Mouse (Mus musculus) embryonic facial prominence, embryonic 10.5 days (tissue): ENCODE results near the gene Stk4. TPM values are rescaled to one million over a fixed set of nuclear protein-coding genes. Genes with fewer than 3 reads are reported as not detected.
"Not testable (repeated sequence)": the region's sequence is repeated elsewhere in the genome, so short reads cannot be mapped to it uniquely, and the experiment has no call there.

Source experiments
- DNase-seq: peaks from one replicate; pipeline ENCODE4 v3.0.0-alpha.2; 2017; ENCODE audit warnings: low spot score
- H3K27ac ChIP-seq: fragments of 300-500 bp; sonication (generic); replicated peaks from 2 replicates; pipeline ENCODE4 v1.5.1; 2016; ENCODE audit warnings: mild to moderate bottlenecking
- H3K27me3 ChIP-seq: fragments of 300-500 bp; sonication (generic); replicated peaks from 2 replicates; pipeline ENCODE4 v1.6.1; 2016; ENCODE audit warnings: low read depth, mild to moderate bottlenecking; ENCODE audit not compliant: poor library complexity, severe bottlenecking
- H3K36me3 ChIP-seq: fragments of 300-500 bp; sonication (generic); replicated peaks from 2 replicates; pipeline ENCODE4 v1.6.1; 2016; ENCODE audit warnings: mild to moderate bottlenecking, moderate library complexity
- H3K4me1 ChIP-seq: fragments of 300-500 bp; sonication (generic); 2 replicates; pipeline ENCODE4 v1.6.1; 2016
- H3K4me3 ChIP-seq: fragments of 300-500 bp; sonication (generic); 2 replicates; pipeline ENCODE4 v1.5.1; 2016; ENCODE audit warnings: mild to moderate bottlenecking, moderate library complexity
- H3K9me3 ChIP-seq: fragments of 300-500 bp; sonication (generic); 2 replicates; pipeline ENCODE4 v1.6.1; 2016; ENCODE audit warnings: mild to moderate bottlenecking
- WGBS: fragments of 180-500 bp; shearing (Covaris S2); methylation state at CpG from one replicate; pipeline ENCODE4 v1.1.7; 2016; 5-methylcytosine and 5-hydroxymethylcytosine counted together
- polyA plus RNA-seq: library from polyadenylated mRNA; unstranded; fragments of >200 nt; fragmentation: Nextera tagmentation; extraction: Ambion mirVana; gene quantifications from 2 replicates; pipeline ENCODE4 v1.2.1, GENCODE M21; 2016

The Stk4 gene
- polyA plus RNA-seq, 1 experiment from 2014 or later, result 33.1 TPM

DNA sequence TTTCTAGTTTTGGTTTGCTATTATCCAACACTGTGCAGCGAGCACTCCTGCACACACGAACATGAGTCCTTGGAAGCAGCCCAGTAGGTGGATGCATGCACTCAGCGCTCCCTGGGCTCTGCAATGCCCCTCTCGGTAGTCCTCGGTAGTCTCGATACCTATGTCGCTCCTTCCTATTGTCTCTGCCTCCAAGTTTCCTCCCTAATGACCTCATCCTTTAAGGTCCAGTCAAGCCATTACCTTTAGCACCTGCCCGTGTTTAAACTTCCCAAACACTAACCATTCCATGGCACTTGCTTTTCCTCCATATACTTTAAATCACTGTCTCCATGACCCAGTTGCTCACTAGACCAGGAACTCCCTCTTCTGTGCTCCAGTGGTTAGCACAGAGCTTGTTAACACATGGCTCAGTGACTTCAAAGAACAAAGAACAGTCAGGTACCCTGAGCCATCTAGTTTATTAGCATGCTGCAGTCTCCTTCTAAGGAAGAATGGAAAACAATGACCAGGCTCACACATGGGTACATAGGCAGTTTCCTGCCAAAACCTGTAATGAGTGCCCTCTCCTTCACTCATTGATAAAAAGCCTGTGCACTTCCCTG lies 10.4 kb upstream of the Stk4 start:
- peaks cover 99% of the 10 kb centered on the region for H3K36me3 ChIP-seq
- no peak for DNase-seq
- H3K4me3 ChIP-seq, result no peak overlapping the region
- no peak overlapping the region for H3K27ac ChIP-seq
- no peaks in the 10 kb centered on the region for H3K4me1 ChIP-seq
- WGBS, result 92% methylated on average over 8 of the region's 8 CpGs
- H3K27me3 ChIP-seq, result no peaks in the 10 kb centered on the region
- no peaks in the 10 kb centered on the region for H3K9me3 ChIP-seq

DNA sequence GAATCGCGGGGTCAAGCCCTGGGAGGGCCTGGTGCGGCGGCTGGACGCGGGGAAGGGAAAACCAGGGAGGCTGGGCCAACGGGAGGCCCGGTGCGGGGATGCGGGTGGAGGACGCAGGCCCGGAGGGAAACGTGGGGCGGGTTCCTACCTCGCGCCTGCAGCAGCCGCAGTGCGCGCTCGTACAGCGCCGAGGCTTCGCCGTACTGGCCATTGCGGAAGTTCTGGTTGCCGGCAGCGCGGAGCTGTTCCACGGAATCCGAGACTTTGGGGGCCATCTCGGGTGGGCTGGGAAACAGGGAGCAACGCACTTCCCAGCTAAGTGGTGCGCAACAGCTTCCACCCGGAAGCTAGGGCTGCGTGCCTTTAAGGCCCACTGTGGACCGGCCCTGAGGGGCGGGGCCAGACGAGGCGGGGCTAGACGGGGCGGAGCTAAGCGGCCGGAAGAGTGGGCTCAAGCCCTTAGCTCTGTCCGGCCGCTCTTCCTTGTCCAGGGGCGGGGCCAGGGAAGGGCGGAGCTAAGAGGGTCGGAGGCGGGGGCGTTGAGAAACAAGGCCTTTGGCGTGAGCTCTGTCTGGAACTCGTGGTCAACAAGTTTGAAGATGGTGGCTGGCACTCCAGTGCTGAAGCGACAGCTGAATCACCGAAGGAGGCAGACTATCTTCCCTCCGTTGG lies 779 bp downstream of the Stk4 start, which contains the start of gene Tomm34:
Tomm34 (minus strand) TSS at position 405 of the 672 bp plus-strand sequence.
- H3K9me3 ChIP-seq, result no peaks in the 10 kb centered on the region
- H3K4me3 ChIP-seq, result peak within 1 kb of the TSS; percentile 79
- H3K36me3 ChIP-seq, result peaks cover 24% of the 10 kb centered on the region
- DNase-seq, result peak; percentile 98
- peaks cover 52% of the 10 kb centered on the region for H3K4me1 ChIP-seq
- H3K27me3 ChIP-seq, result no peaks in the 10 kb centered on the region
- peak within 1 kb of the TSS; percentile 92 for H3K27ac ChIP-seq
- WGBS, result 1% methylated on average over 55 of the region's 55 CpGs

DNA sequence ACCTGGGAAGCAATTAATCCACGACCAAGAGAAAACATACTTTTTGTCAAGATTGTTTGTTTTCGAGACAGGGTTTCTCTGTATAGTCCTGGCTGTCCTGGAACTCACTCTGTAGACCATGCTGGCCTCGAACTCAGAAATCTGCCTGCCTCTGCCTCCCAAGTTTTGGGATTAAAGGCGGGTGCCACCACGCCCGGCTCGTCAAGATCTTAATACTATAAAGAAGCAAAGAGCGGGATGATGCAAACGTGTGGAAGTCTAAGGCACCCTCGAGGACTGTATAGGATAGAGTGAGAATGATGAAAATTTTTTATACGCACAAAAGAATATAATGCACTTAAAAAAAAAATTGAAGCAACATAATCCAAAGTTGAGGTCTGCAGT lies 1.3 kb downstream of the Stk4 start:
- not testable (repeated sequence) for DNase-seq, H3K9me3 ChIP-seq, H3K27me3 ChIP-seq
- Histone ChIP-seq H3K4me3 (peak overlapping the region; percentile 79), H3K36me3 (peaks cover 19% of the 10 kb centered on the region), H3K27ac (peak overlapping the region; percentile 92), H3K4me1 (peaks cover 53% of the 10 kb centered on the region)
- 76% methylated on average over 11 of the region's 11 CpGs for WGBS

DNA sequence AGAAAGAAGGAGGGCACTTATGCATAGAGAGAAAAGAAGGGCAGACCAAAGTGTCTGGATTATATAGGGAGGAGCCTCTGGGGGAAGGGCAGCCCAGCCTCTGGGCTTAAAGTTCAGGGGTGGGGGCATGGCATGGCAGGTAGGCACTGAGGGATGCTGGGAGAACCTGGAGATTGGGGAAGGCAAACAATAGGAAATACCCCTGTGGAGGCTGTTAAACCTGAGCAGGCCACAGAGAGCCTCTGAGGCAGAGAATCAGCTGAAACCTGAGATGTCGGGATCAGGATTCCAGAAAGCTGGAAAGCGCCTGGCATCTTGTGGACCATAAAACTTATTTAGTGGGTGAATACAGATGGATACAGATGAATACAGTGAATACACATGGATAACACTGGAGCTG lies 2.0 kb downstream of the Stk4 start:
- Histone ChIP-seq H3K36me3 (peaks cover 15% of the 10 kb centered on the region), H3K9me3 (no peaks in the 10 kb centered on the region), H3K27me3 (no peaks in the 10 kb centered on the region), H3K4me3 (no peak overlapping the region), H3K4me1 (peaks cover 53% of the 10 kb centered on the region), H3K27ac (no peak overlapping the region)
- no peak for DNase-seq
- 78% methylated on average over 2 of the region's 2 CpGs for WGBS

DNA sequence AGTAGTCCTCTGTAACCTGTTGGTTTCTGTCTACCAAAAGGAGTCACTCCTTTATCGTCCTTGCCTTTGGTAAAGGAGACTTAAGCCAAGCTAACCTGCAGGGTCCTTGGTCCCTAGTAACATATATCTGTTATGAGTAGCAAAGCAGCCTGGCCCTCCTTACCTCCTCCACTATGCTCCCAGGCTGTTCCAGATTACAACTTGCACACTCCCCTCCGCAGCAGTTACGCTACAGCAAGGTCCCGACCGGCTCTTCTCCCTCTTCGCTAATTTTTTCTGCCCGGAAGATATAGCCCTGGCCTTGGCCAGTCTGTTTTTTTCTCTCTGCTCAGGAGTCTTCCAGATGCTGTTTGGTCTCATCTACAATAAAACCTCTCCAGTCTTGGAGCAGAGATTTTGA lies 3.0 kb downstream of the Stk4 start:
- DNase-seq, result no peak
- peaks cover 9% of the 10 kb centered on the region for H3K36me3 ChIP-seq
- H3K4me3 ChIP-seq, result no peak overlapping the region
- no peaks in the 10 kb centered on the region for H3K9me3 ChIP-seq
- 85% methylated on average over 7 of the region's 7 CpGs for WGBS
- H3K27ac ChIP-seq, result no peak overlapping the region
- peaks cover 51% of the 10 kb centered on the region for H3K4me1 ChIP-seq
- no peaks in the 10 kb centered on the region for H3K27me3 ChIP-seq

DNA sequence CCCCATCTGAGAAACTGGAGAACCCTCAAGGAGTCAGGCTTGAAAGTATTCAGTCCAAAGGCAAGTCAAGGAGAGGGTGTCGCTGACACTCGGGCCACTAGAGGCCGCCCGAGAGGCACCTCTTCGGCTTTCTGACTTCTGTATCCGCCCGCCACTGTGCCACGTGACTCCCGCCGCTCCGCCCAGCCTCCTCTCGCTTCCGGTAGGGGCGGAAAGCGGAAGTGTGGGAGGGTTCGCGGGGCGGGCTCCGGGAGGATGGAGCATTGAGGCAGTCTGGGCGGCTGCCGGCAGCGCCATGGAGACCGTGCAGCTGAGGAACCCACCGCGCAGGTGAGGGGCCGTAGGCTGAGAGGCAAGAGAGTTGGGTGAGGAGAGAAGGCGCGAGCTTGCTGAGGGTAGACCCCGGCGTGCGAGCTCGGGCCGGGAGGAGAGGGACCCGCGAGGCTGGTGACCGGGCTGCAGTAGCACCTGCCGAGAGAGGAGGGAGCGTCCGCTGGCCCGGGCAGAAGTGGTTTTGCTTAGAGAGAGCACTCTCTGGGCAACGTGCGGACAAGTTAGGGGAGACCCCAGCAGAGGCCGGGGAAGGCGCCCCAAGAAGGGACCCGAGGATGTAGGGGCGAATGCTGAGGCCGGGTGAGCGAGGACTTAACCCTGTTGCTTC lies 3.9 kb downstream of the Stk4 start:
- H3K9me3 ChIP-seq, result no peaks in the 10 kb centered on the region
- peak overlapping the region; percentile 87 for H3K27ac ChIP-seq
- H3K4me1 ChIP-seq, result peaks cover 42% of the 10 kb centered on the region
- no peaks in the 10 kb centered on the region for H3K27me3 ChIP-seq
- H3K36me3 ChIP-seq, result peaks cover 7% of the 10 kb centered on the region; the same call in 1 of the 2 replicates
- peak overlapping the region; percentile 95 for H3K4me3 ChIP-seq
- under 1% methylated on average over 48 of the region's 48 CpGs for WGBS
- peak; percentile 98 for DNase-seq

DNA sequence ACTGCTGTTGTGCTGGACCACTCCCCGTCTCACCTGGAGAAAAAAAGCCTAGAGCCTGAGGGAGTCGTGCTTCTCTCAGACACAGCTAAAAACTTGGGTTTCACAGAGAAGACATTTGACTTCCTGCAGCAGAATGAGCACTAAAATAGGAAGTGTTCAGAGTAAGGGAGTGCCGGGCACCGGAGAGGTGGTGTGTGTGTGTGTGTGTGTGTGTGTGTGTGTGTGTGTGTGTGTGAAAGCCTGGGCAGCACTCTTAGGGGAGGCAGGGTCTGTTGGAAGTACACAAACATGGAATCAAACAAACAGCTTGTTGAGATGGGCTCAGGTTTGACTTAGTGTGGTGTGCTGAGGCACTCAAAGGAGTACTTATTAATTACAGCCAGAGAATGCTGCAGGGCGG lies 5.0 kb downstream of the Stk4 start:
- H3K4me3 ChIP-seq, result peak overlapping the region; percentile 95
- DNase-seq, result no peak
- no peaks in the 10 kb centered on the region for H3K9me3 ChIP-seq
- H3K27ac ChIP-seq, result no peak overlapping the region
- peaks cover 17% of the 10 kb centered on the region for H3K36me3 ChIP-seq
- no peaks in the 10 kb centered on the region for H3K27me3 ChIP-seq
- 59% methylated on average over 5 of the region's 5 CpGs for WGBS
- peaks cover 32% of the 10 kb centered on the region for H3K4me1 ChIP-seq

DNA sequence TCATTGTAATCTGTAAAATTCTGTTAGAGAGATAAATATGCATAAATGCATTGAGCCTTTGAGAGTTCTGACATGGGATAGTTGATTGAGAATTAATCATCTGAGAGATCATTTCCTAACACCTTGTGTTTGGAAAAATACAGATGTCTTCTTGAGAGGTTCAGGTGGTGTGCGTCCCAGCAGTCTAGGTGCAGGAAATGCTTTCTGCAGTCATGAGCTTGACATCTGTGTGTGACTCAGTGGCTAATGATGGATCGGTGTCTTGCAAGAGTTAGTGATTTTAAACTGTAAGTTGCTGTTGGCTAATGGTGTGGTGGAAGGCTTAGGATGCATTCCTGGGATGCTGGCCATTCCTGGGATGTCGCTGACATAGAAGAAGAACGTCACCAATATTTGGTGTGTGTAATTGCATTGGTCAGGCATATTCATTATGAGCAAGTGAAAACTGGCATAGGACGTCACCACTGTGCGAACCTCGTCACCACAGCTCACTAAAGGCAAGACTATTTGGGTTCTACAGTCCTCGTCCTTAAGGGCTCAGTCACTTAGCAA lies 6.8 kb downstream of the Stk4 start:
- no peak for DNase-seq
- Histone ChIP-seq H3K27me3 (no peaks in the 10 kb centered on the region), H3K4me1 (peaks cover 20% of the 10 kb centered on the region), H3K9me3 (no peaks in the 10 kb centered on the region), H3K4me3 (no peak overlapping the region), H3K27ac (no peak overlapping the region), H3K36me3 (peaks cover 36% of the 10 kb centered on the region)
- WGBS, result 92% methylated on average over 8 of the region's 8 CpGs

DNA sequence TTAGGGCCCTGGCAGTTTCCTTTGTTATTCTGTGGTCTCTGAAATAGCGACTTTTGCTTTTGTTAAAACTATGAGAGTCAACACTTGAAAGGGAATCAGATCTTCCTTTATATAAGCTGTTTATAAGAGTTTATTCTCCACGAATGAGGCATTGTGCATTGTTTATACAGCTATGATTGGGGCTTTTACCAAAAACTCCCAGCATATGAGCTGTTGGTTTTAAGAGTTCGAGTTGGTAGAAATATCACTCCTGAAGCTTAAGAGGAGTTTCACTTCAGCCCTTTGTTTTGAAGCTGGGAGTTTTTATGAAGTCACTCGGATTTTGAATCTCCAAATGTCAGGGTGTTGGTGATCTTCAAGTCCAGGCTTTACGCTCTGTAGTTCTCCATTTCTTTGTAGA lies 7.8 kb downstream of the Stk4 start:
- H3K4me3 ChIP-seq, result no peak overlapping the region
- no peak overlapping the region for H3K27ac ChIP-seq
- peaks cover 16% of the 10 kb centered on the region for H3K4me1 ChIP-seq
- WGBS, result 90% methylated on average over 5 of the region's 5 CpGs
- H3K36me3 ChIP-seq, result peaks cover 45% of the 10 kb centered on the region
- no peaks in the 10 kb centered on the region for H3K27me3 ChIP-seq
- DNase-seq, result no peak
- H3K9me3 ChIP-seq, result no peaks in the 10 kb centered on the region

DNA sequence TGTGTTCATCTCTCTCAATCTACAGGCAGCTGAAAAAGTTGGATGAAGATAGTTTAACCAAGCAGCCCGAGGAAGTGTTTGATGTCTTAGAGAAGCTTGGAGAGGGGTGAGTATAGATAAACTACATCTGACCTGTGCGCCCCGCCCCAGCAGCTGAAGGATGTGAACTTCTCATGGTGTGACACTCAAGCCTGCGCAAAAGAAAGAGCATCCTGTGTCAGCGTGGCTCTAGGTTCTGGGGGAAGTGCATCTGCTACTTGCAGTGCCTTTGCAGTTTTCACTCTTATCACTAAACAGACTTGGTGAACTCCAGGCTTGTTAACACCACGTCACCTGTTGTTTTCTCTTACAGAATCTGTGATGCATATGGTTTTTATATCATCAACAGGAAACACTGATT lies 9.4 kb downstream of the Stk4 start:
- Histone ChIP-seq H3K4me1 (peaks cover 15% of the 10 kb centered on the region), H3K27ac (no peak overlapping the region), H3K27me3 (no peaks in the 10 kb centered on the region), H3K36me3 (peaks cover 61% of the 10 kb centered on the region), H3K9me3 (no peaks in the 10 kb centered on the region), H3K4me3 (no peak overlapping the region)
- 91% methylated on average over 6 of the region's 6 CpGs for WGBS
- DNase-seq, result no peak

DNA sequence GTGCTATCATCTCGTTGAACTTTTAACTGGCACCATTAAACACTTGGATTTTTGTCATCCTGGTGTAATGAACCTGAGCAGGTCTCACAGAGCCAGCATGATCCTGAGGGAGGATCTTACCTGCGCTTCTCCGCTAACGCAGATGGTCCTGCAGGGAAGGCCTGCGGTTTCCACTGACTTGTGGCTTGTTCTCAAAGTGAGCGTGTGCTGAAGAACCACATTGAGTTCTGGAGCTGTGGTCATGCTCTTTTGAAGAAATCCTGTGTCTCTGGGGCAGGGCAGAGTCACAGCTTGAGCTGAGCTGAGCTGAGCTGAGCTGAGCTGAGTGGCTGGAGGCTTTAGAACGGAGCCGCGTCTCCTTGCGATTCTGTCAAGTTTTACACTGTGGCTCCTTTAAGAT lies 11.5 kb downstream of the Stk4 start:
- WGBS, result 95% methylated on average over 10 of the region's 10 CpGs
- no peak overlapping the region for H3K27ac ChIP-seq
- H3K36me3 ChIP-seq, result peaks cover 82% of the 10 kb centered on the region
- H3K4me1 ChIP-seq, result no peaks in the 10 kb centered on the region
- no peak for DNase-seq
- no peak overlapping the region for H3K4me3 ChIP-seq
- no peaks in the 10 kb centered on the region for H3K27me3 ChIP-seq
- no peaks in the 10 kb centered on the region for H3K9me3 ChIP-seq

DNA sequence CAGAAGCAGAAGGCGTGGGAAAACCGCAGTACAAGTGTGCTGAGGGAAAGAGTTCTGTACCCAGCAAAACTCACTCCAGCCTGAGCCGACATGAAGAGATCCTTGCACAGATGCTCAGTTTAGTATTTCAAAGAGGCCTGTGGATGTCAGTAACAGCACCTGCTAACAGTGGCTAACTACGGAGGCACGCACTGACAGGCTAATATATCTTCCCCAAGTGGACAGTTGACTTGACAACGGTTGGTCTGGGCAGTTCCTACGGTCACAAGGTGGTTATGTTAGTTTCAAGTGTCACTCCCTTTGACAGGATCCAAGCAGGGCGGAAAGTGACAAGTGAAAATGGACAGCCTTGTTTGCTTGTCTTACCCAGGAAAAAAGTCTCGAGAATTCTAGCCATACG lies 12.1 kb downstream of the Stk4 start:
- Histone ChIP-seq H3K4me3 (no peak overlapping the region), H3K27me3 (no peaks in the 10 kb centered on the region), H3K9me3 (no peaks in the 10 kb centered on the region), H3K4me1 (no peaks in the 10 kb centered on the region), H3K36me3 (peaks cover 85% of the 10 kb centered on the region), H3K27ac (no peak overlapping the region)
- DNase-seq, result no peak
- 90% methylated on average over 10 of the region's 10 CpGs for WGBS
